Mouse (Mus musculus): ENCODE data around the gene Iqsec3. TPM values are rescaled to one million over a fixed set of nuclear protein-coding genes. Genes with fewer than 3 reads are reported as not detected.

Gene Iqsec3
- polyA plus RNA-seq, 1 experiment from 2014 or later: 0.16 TPM

DNA sequence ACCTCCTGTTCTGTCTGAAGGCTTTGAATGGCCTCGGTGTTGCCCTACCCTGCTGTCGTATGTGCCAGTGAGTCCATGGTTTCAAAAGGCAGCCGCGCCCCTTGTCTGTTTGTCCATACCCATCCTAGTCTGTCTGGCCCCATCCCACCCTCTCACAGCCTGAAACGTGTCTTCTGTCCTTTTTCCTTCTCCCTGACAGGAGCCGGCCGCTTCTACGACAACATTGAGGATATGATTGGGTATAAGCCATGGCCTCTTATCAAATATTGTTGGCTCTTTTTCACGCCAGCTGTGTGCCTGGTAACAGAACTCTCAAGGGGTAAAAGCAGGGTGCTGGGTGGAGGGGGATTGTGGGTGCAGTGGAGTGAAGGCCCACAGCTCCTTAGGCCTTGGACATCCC, 137.6 kb downstream of the Iqsec3 start:
- H3K4me3 ChIP-seq (ENCODE audit: low read depth, low read length): no peak overlapping the region
- no peak overlapping the region for H3K27ac ChIP-seq (ENCODE audit: low read depth, low read length)
- no peak overlapping the region for H3K4me2 ChIP-seq (replicated peaks; ENCODE audit: low read depth)
- H3K9me3 ChIP-seq (ENCODE audit: control insufficient read depth): no peaks in the 10 kb centered on the region
- no peaks in the 10 kb centered on the region for H3K4me1 ChIP-seq (replicated peaks; ENCODE audit: control insufficient read depth, insufficient read depth, low read length)
- TF ChIP-seq CTCF (IDR thresholded peaks at IDR 0.05; ENCODE audit: low read depth): no peak
- H3K27me3 ChIP-seq (replicated peaks; ENCODE audit: control insufficient read depth, insufficient read depth, low read length): no peaks in the 10 kb centered on the region
- WGBS: 77% methylated on average over 9 of the region's 9 CpGs
- H3K9ac ChIP-seq (ENCODE audit: low read depth, low read length): no peak overlapping the region
- H3K36me3 ChIP-seq (ENCODE audit: control insufficient read depth, insufficient read depth): no peaks in the 10 kb centered on the region
- no peak for ATAC-seq

- Histone ChIP-seq H3K9ac (ENCODE audit: low read depth, low read length) (no peak overlapping the region), H3K9me3 (ENCODE audit: control insufficient read depth) (no peaks in the 10 kb centered on the region), H3K4me3 (ENCODE audit: low read depth, low read length) (no peak overlapping the region), H3K27me3 (replicated peaks; ENCODE audit: control insufficient read depth, insufficient read depth, low read length) (no peaks in the 10 kb centered on the region), H3K4me1 (replicated peaks; ENCODE audit: control insufficient read depth, insufficient read depth, low read length) (no peaks in the 10 kb centered on the region), H3K4me2 (replicated peaks; ENCODE audit: low read depth) (no peak overlapping the region), H3K27ac (ENCODE audit: low read depth, low read length) (no peak overlapping the region), H3K36me3 (ENCODE audit: control insufficient read depth, insufficient read depth) (no peaks in the 10 kb centered on the region)
- ATAC-seq: no peak
- 34% methylated on average over 10 of the region's 10 CpGs for WGBS
- TF ChIP-seq CTCF (IDR thresholded peaks at IDR 0.05; ENCODE audit: low read depth): no peak
Measured at GRCm38 (mm10) chr6:121329848-121330508, 143.5 kb downstream of the Iqsec3 start.

DNA sequence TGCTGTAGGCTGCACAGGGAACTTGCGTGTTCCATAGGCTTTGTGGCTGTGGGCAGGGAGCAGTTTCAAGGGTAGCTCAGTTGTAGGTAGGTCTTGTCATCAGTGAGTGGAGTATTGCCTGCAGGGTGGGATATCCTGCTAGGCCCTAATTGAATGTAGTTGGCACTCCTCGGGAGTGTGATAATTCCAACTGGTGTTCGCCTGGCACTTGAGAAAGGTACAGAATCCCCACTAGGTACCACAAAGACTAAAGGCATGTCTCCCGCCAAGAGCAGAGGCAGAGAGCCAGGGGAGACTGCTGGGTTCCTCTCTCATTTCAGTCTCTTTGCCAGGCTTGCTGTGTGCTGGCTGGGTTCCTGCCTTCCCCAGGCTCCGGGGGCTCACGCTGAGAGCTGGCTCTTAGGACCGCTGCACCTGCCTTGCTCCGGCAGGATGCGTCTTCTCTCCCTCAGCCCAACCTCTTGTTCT, 145.0 kb downstream of the Iqsec3 start:
- H3K27me3 ChIP-seq (replicated peaks; ENCODE audit: control insufficient read depth, insufficient read depth, low read length): no peaks in the 10 kb centered on the region
- TF ChIP-seq CTCF (IDR thresholded peaks at IDR 0.05; ENCODE audit: low read depth): no peak
- no peak overlapping the region for H3K27ac ChIP-seq (ENCODE audit: low read depth, low read length)
- 73% methylated on average over 9 of the region's 9 CpGs for WGBS
- no peaks in the 10 kb centered on the region for H3K9me3 ChIP-seq (ENCODE audit: control insufficient read depth)
- H3K4me2 ChIP-seq (replicated peaks; ENCODE audit: low read depth): no peak overlapping the region
- H3K4me1 ChIP-seq (replicated peaks; ENCODE audit: control insufficient read depth, insufficient read depth, low read length): no peaks in the 10 kb centered on the region
- no peak overlapping the region for H3K4me3 ChIP-seq (ENCODE audit: low read depth, low read length)
- no peak for ATAC-seq
- no peak overlapping the region for H3K9ac ChIP-seq (ENCODE audit: low read depth, low read length)
- H3K36me3 ChIP-seq (ENCODE audit: control insufficient read depth, insufficient read depth): no peaks in the 10 kb centered on the region

DNA sequence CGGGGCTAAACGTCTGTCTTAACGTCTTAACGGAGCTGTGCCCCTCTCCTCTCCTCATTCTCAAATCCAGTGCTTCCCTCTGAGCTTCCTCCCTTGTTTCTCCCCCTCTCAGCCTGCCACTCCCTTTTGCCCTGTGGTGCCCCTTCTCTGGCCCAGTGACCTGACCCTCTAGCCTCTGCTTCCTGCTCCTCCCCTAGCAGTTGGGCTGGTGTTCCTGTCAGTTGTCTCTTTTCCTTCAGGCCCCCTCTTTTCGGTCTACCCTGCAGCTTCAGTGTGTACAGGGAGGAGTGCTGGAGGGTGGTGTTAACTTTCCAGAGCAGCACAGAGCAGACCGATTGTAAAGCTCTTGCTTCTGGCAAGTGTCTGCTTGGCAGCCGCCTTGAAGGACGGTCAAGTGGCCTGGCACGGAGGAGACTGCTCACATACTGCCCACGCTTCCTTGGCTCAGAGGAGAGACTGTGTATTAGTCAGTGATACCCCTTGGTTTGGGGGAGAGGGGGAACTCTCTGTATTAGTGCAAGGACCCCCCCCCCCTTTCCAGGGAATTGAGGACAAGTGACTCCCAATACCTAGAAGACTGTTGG, 146.9 kb downstream of the Iqsec3 start:
- Histone ChIP-seq H3K4me3 (ENCODE audit: low read depth, low read length) (no peak overlapping the region), H3K36me3 (ENCODE audit: control insufficient read depth, insufficient read depth) (no peaks in the 10 kb centered on the region), H3K27me3 (replicated peaks; ENCODE audit: control insufficient read depth, insufficient read depth, low read length) (no peaks in the 10 kb centered on the region), H3K9me3 (ENCODE audit: control insufficient read depth) (no peaks in the 10 kb centered on the region), H3K9ac (ENCODE audit: low read depth, low read length) (no peak overlapping the region), H3K4me1 (replicated peaks; ENCODE audit: control insufficient read depth, insufficient read depth, low read length) (no peaks in the 10 kb centered on the region), H3K4me2 (replicated peaks; ENCODE audit: low read depth) (no peak overlapping the region), H3K27ac (ENCODE audit: low read depth, low read length) (no peak overlapping the region)
- 55% methylated on average over 10 of the region's 10 CpGs for WGBS
- no peak for TF ChIP-seq CTCF (IDR thresholded peaks at IDR 0.05; ENCODE audit: low read depth)
- ATAC-seq: no peak

DNA sequence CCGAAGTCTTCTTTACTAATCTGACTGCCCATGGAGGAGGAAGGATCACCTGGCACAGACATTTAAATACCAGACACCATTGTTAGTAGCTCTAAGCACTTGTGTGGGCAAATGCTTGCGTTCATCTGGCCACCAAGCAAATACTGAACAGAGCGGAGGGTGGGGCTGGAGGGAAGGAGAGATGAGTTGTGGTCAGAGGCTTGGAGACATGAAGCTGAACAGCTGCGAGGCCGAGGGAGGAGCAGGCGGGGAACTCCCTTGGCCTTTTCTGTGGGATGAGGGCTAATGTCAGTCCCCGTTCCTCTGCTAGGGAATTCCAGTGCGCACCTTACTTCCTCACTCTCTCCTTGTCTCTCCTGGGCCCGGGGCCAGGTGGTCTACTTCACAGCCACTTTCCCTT, 147.7 kb downstream of the Iqsec3 start:
- no peak overlapping the region for H3K9ac ChIP-seq (ENCODE audit: low read depth, low read length)
- 73% methylated on average over 9 of the region's 9 CpGs for WGBS
- H3K4me1 ChIP-seq (replicated peaks; ENCODE audit: control insufficient read depth, insufficient read depth, low read length): no peaks in the 10 kb centered on the region
- no peaks in the 10 kb centered on the region for H3K36me3 ChIP-seq (ENCODE audit: control insufficient read depth, insufficient read depth)
- no peaks in the 10 kb centered on the region for H3K27me3 ChIP-seq (replicated peaks; ENCODE audit: control insufficient read depth, insufficient read depth, low read length)
- no peak for ATAC-seq
- H3K9me3 ChIP-seq (ENCODE audit: control insufficient read depth): no peaks in the 10 kb centered on the region
- no peak overlapping the region for H3K4me2 ChIP-seq (replicated peaks; ENCODE audit: low read depth)
- H3K4me3 ChIP-seq (ENCODE audit: low read depth, low read length): no peak overlapping the region
- TF ChIP-seq CTCF (IDR thresholded peaks at IDR 0.05; ENCODE audit: low read depth): no peak
- no peak overlapping the region for H3K27ac ChIP-seq (ENCODE audit: low read depth, low read length)

- no peak for TF ChIP-seq CTCF (IDR thresholded peaks at IDR 0.05; ENCODE audit: low read depth)
- H3K27me3 ChIP-seq (replicated peaks; ENCODE audit: control insufficient read depth, insufficient read depth, low read length): no peaks in the 10 kb centered on the region
- H3K36me3 ChIP-seq (ENCODE audit: control insufficient read depth, insufficient read depth): no peaks in the 10 kb centered on the region
- H3K4me1 ChIP-seq (replicated peaks; ENCODE audit: control insufficient read depth, insufficient read depth, low read length): no peaks in the 10 kb centered on the region
- H3K4me2 ChIP-seq (replicated peaks; ENCODE audit: low read depth): no peak overlapping the region
- 69% methylated on average over 3 of the region's 3 CpGs for WGBS
- H3K27ac ChIP-seq (ENCODE audit: low read depth, low read length): no peak overlapping the region
- H3K4me3 ChIP-seq (ENCODE audit: low read depth, low read length): no peak overlapping the region
- H3K9ac ChIP-seq (ENCODE audit: low read depth, low read length): no peak overlapping the region
- no peak for ATAC-seq
- no peaks in the 10 kb centered on the region for H3K9me3 ChIP-seq (ENCODE audit: control insufficient read depth)
Measured at GRCm38 (mm10) chr6:121325298-121325697, 148.2 kb downstream of the Iqsec3 start.

Small RNAs within 50 kb of the gene (microRNA-seq; reads per million reads assigned to microRNA genes)
- gene Gm24855: not detected

Other genes with a start within 250 kb of the Iqsec3 start
- 15.1 and 21.6 TPM in 2 replicates for gene Usp18, start 227.8 kb downstream of the Iqsec3 start, polyA plus RNA-seq (2015; fragmentation: Nextera tagmentation; extraction: Ambion mirVana)
- gene Slc6a13, start 173.5 kb downstream of the Iqsec3 start, polyA plus RNA-seq (2015; fragmentation: Nextera tagmentation; extraction: Ambion mirVana): 0.21 and 0.40 TPM in 2 replicates
- gene Slc6a12, start 130.6 kb downstream of the Iqsec3 start, polyA plus RNA-seq (2015; fragmentation: Nextera tagmentation; extraction: Ambion mirVana): 0.16 and 0.20 TPM in 2 replicates
- 0.04 and 0.05 TPM in 2 replicates for gene A2m, start 161.7 kb upstream of the Iqsec3 start, polyA plus RNA-seq (2015; fragmentation: Nextera tagmentation; extraction: Ambion mirVana)

Data from intestine, postnatal 0 days (tissue).